Mouse (Mus musculus): Measurements from ENCODE around the gene Cacnb4. TPM values are rescaled to one million over a fixed set of nuclear protein-coding genes. Genes with fewer than 3 reads are reported as not detected.

The Cacnb4 gene
- polyA plus RNA-seq (2016; fragmentation: Nextera tagmentation; extraction: Ambion mirVana) = 1.0 and 1.4 TPM in 2 replicates

GRCm38 (mm10) chr2:52676023-52676912 lies at the start of gene Cacnb4:
Gene Cacnb4, minus strand, starts transcription at chr2:52676831.
- Histone ChIP-seq H3K27ac (no peak within 1 kb of the TSS), H3K36me3 (no peaks in the 10 kb centered on the region), H3K4me2 (replicated peaks) (peak within 1 kb of the TSS; percentile 97), H3K4me3 (peak within 1 kb of the TSS; percentile 65), H3K9me3 (no peaks in the 10 kb centered on the region), H3K27me3 (peaks cover 10% of the 10 kb centered on the region), H3K9ac (peak within 1 kb of the TSS; percentile 63), H3K4me1 (peaks cover 12% of the 10 kb centered on the region; the same call in 1 of the 2 replicates)
- peak; percentile 90 for ATAC-seq (ENCODE audit: insufficient number of reproducible peaks, insufficient read depth, low FRiP score, low TSS enrichment)
- 3% methylated on average over 36 of the region's 77 CpGs for WGBS

GRCm38 (mm10) chr2:52720231-52721025 lies 43.8 kb upstream of the Cacnb4 start:
- H3K27ac ChIP-seq = no peak overlapping the region
- ATAC-seq (ENCODE audit: insufficient number of reproducible peaks, insufficient read depth, low FRiP score, low TSS enrichment) = no peak

GRCm38 (mm10) chr2:52717076-52717475 lies 40.4 kb upstream of the Cacnb4 start:
- no peaks in the 10 kb centered on the region for H3K27me3 ChIP-seq
- peaks cover 15% of the 10 kb centered on the region for H3K36me3 ChIP-seq
- no peak overlapping the region for H3K9ac ChIP-seq
- WGBS = 92% methylated on average over 5 of the region's 5 CpGs
- H3K9me3 ChIP-seq = no peaks in the 10 kb centered on the region
- no peak overlapping the region for H3K4me2 ChIP-seq (replicated peaks)
- no peak overlapping the region for H3K4me3 ChIP-seq
- H3K4me1 ChIP-seq = no peaks in the 10 kb centered on the region
- no peak for ATAC-seq (ENCODE audit: insufficient number of reproducible peaks, insufficient read depth, low FRiP score, low TSS enrichment)
- H3K27ac ChIP-seq = no peak overlapping the region

More at GRCm38 (mm10) chr2:52720231-52721025, 43.8 kb upstream of the Cacnb4 start:
- Histone ChIP-seq H3K4me2 (replicated peaks) (no peak overlapping the region), H3K9me3 (no peaks in the 10 kb centered on the region), H3K4me1 (no peaks in the 10 kb centered on the region), H3K36me3 (no peaks in the 10 kb centered on the region), H3K9ac (no peak overlapping the region), H3K4me3 (no peak overlapping the region), H3K27me3 (no peaks in the 10 kb centered on the region)
- 52% methylated on average over 13 of the region's 13 CpGs for WGBS

GRCm38 (mm10) chr2:52715538-52715937 lies 38.9 kb upstream of the Cacnb4 start:
- Histone ChIP-seq H3K27ac (no peak overlapping the region), H3K4me3 (no peak overlapping the region), H3K4me1 (no peaks in the 10 kb centered on the region), H3K36me3 (peaks cover 16% of the 10 kb centered on the region), H3K4me2 (replicated peaks) (no peak overlapping the region), H3K27me3 (no peaks in the 10 kb centered on the region), H3K9me3 (no peaks in the 10 kb centered on the region), H3K9ac (no peak overlapping the region)
- 93% methylated on average over 6 of the region's 6 CpGs for WGBS
- no peak for ATAC-seq (ENCODE audit: insufficient number of reproducible peaks, insufficient read depth, low FRiP score, low TSS enrichment)

GRCm38 (mm10) chr2:52714111-52714510 lies 37.5 kb upstream of the Cacnb4 start:
- 95% methylated on average over 4 of the region's 4 CpGs for WGBS
- H3K9me3 ChIP-seq = no peaks in the 10 kb centered on the region
- H3K4me3 ChIP-seq = no peak overlapping the region
- no peaks in the 10 kb centered on the region for H3K27me3 ChIP-seq
- H3K27ac ChIP-seq = no peak overlapping the region
- no peaks in the 10 kb centered on the region for H3K4me1 ChIP-seq
- no peak overlapping the region for H3K4me2 ChIP-seq (replicated peaks)
- no peak for ATAC-seq (ENCODE audit: insufficient number of reproducible peaks, insufficient read depth, low FRiP score, low TSS enrichment)
- no peak overlapping the region for H3K9ac ChIP-seq
- peaks cover 20% of the 10 kb centered on the region for H3K36me3 ChIP-seq

- peaks cover 23% of the 10 kb centered on the region for H3K36me3 ChIP-seq
- H3K27ac ChIP-seq = no peak overlapping the region
- 82% methylated on average over 2 of the region's 2 CpGs for WGBS
- H3K27me3 ChIP-seq = no peaks in the 10 kb centered on the region
- H3K4me1 ChIP-seq = no peaks in the 10 kb centered on the region
- ATAC-seq (ENCODE audit: insufficient number of reproducible peaks, insufficient read depth, low FRiP score, low TSS enrichment) = no peak
- H3K4me3 ChIP-seq = no peak overlapping the region
- H3K9me3 ChIP-seq = no peaks in the 10 kb centered on the region
- H3K4me2 ChIP-seq (replicated peaks) = no peak overlapping the region
- H3K9ac ChIP-seq = no peak overlapping the region
Observed at GRCm38 (mm10) chr2:52710804-52711203, 34.2 kb upstream of the Cacnb4 start.

GRCm38 (mm10) chr2:52709417-52709816 lies 32.8 kb upstream of the Cacnb4 start:
- WGBS = 89% methylated on average over 5 of the region's 5 CpGs
- no peak for ATAC-seq (ENCODE audit: insufficient number of reproducible peaks, insufficient read depth, low FRiP score, low TSS enrichment)
- peaks cover 25% of the 10 kb centered on the region for H3K36me3 ChIP-seq

GRCm38 (mm10) chr2:52701368-52702036 lies 24.9 kb upstream of the Cacnb4 start:
- Histone ChIP-seq H3K27me3 (no peaks in the 10 kb centered on the region), H3K9ac (no peak overlapping the region), H3K9me3 (no peaks in the 10 kb centered on the region), H3K36me3 (peaks cover 22% of the 10 kb centered on the region; the same call in 1 of the 2 replicates), H3K4me1 (no peaks in the 10 kb centered on the region), H3K27ac (no peak overlapping the region), H3K4me2 (replicated peaks) (no peak overlapping the region), H3K4me3 (no peak overlapping the region)
- 84% methylated on average over 11 of the region's 11 CpGs for WGBS
- no peak for ATAC-seq (ENCODE audit: insufficient number of reproducible peaks, insufficient read depth, low FRiP score, low TSS enrichment)

More at GRCm38 (mm10) chr2:52709417-52709816, 32.8 kb upstream of the Cacnb4 start:
- no peak overlapping the region for H3K9ac ChIP-seq
- no peaks in the 10 kb centered on the region for H3K9me3 ChIP-seq
- H3K4me3 ChIP-seq = no peak overlapping the region
- no peaks in the 10 kb centered on the region for H3K27me3 ChIP-seq
- no peaks in the 10 kb centered on the region for H3K4me1 ChIP-seq
- no peak overlapping the region for H3K4me2 ChIP-seq (replicated peaks)
- H3K27ac ChIP-seq = no peak overlapping the region

GRCm38 (mm10) chr2:52700352-52700751 lies 23.7 kb upstream of the Cacnb4 start:
- peaks cover 20% of the 10 kb centered on the region; the same call in 1 of the 2 replicates for H3K36me3 ChIP-seq
- H3K27ac ChIP-seq = no peak overlapping the region
- H3K4me2 ChIP-seq (replicated peaks) = no peak overlapping the region
- H3K4me1 ChIP-seq = no peaks in the 10 kb centered on the region
- no peak for ATAC-seq (ENCODE audit: insufficient number of reproducible peaks, insufficient read depth, low FRiP score, low TSS enrichment)
- H3K9ac ChIP-seq = no peak overlapping the region
- no peak overlapping the region for H3K4me3 ChIP-seq
- WGBS = 66% methylated on average over 5 of the region's 5 CpGs
- H3K9me3 ChIP-seq = no peaks in the 10 kb centered on the region
- H3K27me3 ChIP-seq = no peaks in the 10 kb centered on the region

GRCm38 (mm10) chr2:52694604-52695003 lies 18.0 kb upstream of the Cacnb4 start:
- ATAC-seq (ENCODE audit: insufficient number of reproducible peaks, insufficient read depth, low FRiP score, low TSS enrichment) = no peak
- Histone ChIP-seq H3K27ac (no peak overlapping the region), H3K4me2 (replicated peaks) (no peak overlapping the region), H3K9ac (no peak overlapping the region), H3K4me1 (no peaks in the 10 kb centered on the region), H3K4me3 (no peak overlapping the region), H3K9me3 (no peaks in the 10 kb centered on the region), H3K36me3 (peaks cover 9% of the 10 kb centered on the region; the same call in 1 of the 2 replicates), H3K27me3 (no peaks in the 10 kb centered on the region)
- WGBS = 76% methylated on average over 6 of the region's 6 CpGs

- ATAC-seq (ENCODE audit: insufficient number of reproducible peaks, insufficient read depth, low FRiP score, low TSS enrichment) = no peak
- Histone ChIP-seq H3K4me3 (no peak overlapping the region), H3K36me3 (0 out of 2 replicates have a peak, but pooled peaks cover 3% of the 10 kb centered on the region), H3K4me1 (no peaks in the 10 kb centered on the region), H3K9ac (no peak overlapping the region), H3K4me2 (replicated peaks) (no peak overlapping the region), H3K27ac (no peak overlapping the region), H3K27me3 (no peaks in the 10 kb centered on the region), H3K9me3 (no peaks in the 10 kb centered on the region)
- WGBS = 75% methylated on average over 4 of the region's 4 CpGs
Observed at GRCm38 (mm10) chr2:52691745-52692144, 15.1 kb upstream of the Cacnb4 start.

Measured in embryonic facial prominence, embryonic 12.5 days (tissue).